Mouse (Mus musculus): ENCODE data around the gene Psmc3. TPM values are rescaled to one million over a fixed set of nuclear protein-coding genes. Genes with fewer than 3 reads are reported as not detected.
"Not testable (repeated sequence)": the region's sequence is repeated elsewhere in the genome, so short reads cannot be mapped to it uniquely, and the experiment has no call there.

The Psmc3 gene
- total RNA-seq, 4 experiments from 2014 or later = 172 to 187 (median 179) TPM

DNA sequence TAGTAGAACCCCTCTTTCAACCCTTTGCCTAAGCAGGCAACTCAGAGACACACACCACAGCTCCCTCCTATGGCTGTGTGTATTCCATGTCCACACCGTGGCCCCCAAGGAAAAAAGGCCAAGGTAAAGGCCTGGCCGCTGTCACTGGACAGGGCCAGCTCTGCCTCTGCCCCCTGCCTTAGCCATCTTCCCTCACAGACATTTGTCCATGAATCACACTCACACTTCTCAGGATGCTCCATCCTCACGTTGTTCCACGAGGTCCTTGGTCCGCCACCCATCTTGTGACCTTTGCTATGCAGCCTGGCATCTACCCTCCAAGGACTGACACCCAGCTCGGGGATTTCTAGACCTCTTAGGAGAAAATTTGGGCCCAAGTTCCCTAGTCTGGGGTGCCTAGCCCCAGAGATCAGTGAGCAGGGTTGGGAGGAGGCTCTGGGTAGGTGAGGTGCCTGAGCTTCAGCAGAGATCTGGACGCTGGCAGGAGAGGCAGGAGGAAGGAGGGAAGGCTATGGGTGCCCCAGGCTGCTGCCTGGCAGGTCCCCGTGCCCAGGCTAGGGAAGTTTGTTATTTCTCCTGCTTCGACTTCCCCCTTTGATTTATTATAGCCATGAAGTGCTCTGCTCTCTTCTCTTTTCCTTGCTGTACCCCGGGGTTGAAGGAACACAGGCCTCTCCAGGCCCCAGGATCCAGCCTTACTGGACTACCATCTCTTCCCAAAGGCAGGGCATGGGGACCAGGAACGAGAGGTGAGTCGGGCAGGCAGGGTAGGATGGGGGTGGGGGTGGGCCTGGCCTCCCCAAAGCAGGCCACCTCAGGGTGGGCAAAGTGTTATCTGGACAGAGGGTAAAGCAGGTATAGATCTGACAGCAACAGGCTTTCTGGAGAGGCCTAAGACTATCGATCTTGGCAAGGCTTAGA, 28.2 kb downstream of the Psmc3 start, which contains the start of gene Spi1:
Gene Spi1, plus strand, starts transcription at position 616 of the 921 bp plus-strand sequence.
- no peak for DNase-seq

- DNase-seq = peak; percentile 42
Observed at GRCm38 (mm10) chr2:91082844-91083243, 29.0 kb downstream of the Psmc3 start.

DNA sequence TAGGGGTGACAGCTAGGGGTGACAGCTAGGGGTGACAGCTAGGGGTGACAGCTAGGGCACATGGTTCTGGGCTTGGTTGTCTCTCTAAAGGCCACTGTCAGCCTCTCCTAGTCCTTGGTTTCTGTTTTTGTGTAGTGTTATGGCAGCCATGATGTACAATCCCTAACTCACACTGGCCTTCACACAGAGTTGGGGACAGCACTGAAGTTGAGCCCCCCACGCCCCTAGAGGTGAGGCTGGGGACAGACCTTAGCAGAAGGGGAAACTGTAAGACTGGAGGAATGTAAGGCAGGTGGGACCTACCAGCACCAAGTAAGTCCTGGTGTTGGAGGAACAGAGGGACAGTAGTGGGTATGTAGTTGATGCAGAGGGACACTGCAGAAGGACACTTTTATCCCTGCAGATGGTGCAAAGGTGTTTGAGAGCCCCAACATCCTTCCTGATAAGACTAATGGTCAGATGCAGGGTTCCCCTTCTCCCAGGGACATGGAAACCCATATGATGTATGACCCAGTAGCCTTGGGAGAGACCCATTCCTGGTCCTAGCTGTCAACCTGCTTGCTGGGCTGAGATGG, 29.6 kb downstream of the Psmc3 start:
- DNase-seq = no peak

- no peak for DNase-seq
Observed at GRCm38 (mm10) chr2:91084179-91084820, 30.5 kb downstream of the Psmc3 start.

DNA sequence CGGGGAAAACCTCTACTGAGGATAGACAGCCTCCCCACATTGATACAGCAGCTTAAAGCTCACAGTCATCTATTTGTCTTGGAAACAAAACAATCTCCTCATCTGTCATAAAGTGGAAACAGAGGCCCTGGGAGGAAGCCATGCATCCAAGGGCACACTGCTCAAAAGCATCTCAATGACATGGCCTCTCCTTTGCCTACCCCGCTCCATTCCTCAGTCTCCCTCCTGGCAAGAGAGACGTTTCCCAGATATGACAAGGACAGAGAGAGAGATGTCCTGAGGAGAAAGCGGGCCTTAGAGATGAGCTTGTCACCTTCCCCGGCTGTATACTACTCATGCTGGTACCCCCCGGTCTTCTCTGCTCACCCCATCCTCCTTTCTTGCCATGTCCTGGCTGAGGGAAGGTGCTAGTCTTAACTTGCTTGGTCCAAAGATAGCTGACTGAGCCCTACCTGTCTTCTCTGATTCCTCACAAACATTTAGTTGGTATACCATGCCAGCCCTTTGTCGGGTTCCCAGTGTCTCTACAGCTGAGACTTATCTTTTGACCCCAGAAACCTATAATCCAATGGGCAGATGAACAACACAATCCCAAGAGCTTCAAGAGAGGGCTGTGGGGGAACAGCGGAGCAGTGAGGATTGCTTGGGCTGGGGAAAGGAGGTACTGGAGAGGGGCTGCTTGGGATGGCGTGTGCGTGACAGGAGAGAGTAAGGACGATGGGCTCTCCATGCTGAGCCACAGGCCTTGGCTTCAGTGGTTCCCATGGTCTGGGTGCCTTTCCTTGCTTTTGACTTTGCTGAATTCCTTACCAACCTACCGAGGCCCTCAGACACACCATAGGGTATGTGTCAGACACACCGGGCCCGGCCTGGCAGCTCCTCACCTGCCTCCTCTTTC, 31.9 kb downstream of the Psmc3 start:
- DNase-seq = no peak

DNA sequence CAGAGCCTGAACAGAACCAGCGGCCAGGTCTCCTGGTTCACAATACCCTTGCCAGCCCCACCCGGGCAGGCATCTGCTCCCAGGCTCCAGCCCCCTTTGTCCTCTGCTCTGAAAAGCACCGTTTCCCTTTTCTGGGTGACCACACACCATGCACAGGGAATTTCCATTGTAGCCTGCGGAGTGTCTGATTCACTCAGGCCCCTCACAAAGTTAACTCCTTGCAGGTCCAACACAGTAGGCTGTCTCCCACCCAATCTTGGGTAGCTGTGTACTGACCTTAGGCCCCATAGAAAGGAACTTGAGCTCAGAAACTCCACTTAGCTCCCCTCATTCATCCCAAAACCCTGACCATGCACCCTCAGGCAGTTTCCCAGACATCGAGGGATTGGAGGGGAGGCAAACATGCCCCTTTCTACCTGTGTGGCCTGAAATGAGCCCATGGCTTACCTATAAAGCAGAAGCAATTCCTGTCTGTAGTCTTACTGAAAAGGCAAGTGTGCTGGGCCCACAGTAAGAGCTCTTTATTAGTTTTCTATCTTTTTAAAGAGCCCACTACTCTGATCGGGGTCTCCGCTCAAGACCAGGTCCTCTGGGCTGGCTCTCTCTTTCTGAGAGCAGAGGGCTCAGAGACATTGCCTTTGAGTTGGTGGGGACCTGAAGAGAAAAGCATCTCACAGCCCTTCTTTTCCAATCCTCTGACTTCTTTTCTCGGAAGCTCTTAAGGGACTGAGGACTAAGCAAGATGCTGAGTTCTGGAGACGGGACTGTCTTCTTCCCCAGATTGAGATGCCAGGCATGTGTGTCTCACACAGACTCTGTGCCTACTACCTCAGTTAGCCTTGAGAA, 32.8 kb downstream of the Psmc3 start:
- DNase-seq = no peak

DNA sequence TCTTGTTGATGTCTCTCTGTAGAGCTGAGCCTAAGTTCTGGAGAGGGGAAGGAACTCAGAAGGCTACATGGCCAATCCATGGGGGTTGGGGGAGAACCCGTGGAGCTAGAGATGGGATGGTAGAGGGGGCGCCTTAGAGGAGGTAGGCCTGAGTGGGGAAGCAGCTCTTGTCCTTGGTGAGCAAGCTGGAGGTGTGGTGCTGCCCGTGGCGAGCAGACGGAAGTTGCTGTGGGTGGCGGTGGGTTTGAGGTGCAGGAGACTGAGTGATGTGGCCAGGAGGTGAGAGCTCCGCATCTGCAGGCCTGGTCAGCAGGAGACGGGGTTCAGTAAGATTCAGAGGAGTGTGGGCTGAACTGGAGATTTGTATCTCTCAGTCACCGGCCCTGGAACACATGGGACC, 33.6 kb downstream of the Psmc3 start:
- DNase-seq = no peak

DNA sequence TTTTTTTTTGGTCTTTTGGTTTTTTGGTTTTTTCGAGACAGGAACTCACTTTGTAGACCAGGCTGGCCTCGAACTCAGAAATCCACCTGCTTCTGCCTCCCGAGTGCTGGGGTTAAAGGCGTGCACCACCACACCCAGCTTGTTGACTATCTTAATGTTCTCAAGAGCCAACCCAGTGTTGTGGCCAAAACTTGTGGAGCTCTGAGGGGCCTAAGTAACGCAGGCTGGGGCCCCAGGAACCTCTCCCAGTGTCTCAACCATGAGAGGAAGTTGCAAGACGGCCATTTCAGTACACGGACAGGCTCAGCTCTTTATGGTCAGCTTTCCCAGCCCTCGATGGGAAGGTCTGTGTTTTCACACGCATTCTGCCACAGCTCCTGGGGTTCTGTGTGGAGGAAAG, 35.2 kb downstream of the Psmc3 start:
- no peak for DNase-seq

DNA sequence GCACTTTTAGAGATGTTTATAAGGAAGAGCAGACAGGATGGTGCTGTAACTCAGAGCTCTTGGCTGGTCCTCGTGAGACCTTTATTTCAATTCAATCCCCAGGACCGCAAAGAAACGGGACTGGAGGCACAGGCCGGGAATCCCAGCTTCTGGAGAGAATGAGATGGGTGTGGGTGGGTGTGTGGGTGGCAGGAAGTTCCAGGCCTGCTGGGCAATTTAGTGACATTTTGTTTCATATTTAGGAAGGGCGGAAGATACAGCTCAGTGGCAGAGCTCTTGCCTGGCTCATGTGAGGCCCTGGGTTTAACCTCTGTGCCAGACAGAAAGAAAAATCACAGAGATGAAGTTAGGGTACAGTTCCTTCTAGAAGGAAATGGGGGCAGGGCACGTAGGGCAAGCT, 36.4 kb downstream of the Psmc3 start:
- DNase-seq = no peak

GRCm38 (mm10) chr2:91090827-91091226, 37.0 kb downstream of the Psmc3 start:
- DNase-seq = no peak

DNA sequence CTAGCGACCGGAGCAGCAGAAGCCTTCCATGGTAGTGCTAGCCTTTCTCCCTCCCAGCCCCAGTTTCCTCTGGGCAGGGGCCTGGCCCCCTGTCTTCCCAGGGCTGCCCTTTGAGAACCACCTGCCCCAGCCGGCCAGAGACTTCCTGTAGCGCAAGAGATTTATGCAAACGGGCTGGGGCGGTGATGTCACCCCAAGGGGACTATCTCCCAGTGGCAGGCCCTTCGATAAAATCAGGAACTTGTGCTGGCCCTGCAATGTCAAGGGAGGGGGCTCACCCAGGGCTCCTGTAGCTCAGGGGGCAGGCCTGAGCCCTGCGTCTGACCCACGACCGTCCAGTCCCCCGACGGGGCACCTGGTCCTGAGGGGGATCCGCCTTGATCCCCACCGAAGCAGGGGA, 42.7 kb downstream of the Psmc3 start:
- no peak for DNase-seq

DNA sequence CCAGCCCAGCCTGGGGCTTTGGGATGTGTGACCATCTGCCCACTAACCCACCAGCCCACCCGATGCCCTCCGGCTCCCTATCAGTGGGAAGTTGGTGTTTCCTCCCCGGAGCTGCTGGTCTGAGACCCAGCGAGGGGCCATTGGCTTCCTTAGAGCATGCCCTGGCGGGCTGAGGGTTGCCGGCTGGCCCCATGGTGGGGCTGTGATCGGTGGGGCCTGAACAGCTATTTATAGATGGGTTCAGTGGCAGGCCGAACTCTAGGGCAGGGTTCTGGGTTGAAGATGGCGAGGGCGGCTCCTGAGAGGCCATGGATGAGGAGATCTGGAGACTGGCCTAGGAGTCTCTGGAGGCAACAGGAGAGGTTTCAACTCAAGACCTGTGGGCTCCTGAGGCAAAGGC, 43.2 kb downstream of the Psmc3 start:
- no peak for DNase-seq

- no peak for DNase-seq
Observed at GRCm38 (mm10) chr2:91098156-91098555, 44.3 kb downstream of the Psmc3 start.

GRCm38 (mm10) chr2:91101124-91101740, 47.4 kb downstream of the Psmc3 start:
- DNase-seq = peak; percentile 71

- DNase-seq = no peak
Observed at GRCm38 (mm10) chr2:91108156-91108555, 54.3 kb downstream of the Psmc3 start.

- DNase-seq = no peak
Observed at GRCm38 (mm10) chr2:91109241-91109640, 55.4 kb downstream of the Psmc3 start.

GRCm38 (mm10) chr2:91109807-91110385, 56.1 kb downstream of the Psmc3 start:
- DNase-seq = no peak

DNA sequence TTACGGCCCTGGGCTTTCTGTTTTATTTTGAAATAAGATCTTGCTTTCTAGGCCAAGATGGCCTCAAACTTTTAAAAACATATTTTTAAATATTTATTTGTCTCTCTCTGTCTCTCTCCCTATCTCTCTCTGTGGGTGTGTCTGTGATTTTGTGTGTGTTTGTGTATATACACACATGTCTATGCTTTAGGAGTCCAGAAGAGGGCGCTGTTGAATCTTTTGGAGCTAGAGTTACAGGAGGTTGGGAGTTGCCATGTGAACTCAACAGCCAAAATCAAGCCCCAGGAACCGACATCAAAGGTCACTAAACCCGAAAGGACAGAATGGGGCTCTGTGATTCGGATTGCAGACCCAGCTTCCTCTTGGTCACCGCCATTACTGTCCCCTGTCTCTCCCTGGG, 56.6 kb downstream of the Psmc3 start:
- DNase-seq = no peak

DNA sequence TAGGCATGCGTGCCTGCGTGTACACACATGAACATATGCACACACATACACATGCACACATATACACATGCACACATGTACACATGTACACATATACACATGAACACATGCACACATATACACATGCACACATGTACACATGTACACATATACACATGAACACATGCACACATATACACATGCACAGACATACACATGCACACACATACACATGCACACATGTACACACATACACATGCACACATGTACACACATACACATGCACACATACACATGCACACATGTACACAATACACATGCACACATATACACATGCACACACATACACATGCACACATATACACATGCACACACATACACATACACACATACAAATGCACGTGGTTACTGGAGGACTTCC, 58.0 kb downstream of the Psmc3 start:
- DNase-seq = not testable (repeated sequence)

DNA sequence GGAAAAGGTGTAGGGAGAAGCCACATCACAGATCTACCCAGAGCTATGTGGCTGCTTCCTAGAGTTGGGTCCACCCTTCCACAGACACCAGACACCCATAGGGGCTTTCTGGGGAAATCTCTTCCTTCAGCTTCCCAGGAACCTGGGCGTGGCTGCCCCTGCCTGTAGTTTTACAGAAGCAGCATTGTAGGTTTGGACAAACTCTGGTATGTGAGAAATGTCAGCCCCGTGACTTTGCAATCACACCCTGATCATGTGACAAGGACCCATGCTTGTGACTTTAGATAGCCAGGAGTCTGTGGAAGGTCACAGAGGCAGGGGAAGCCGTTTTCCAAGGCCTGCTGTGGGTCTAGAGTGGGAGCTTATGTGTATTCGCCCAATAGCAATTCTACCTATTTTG, 58.7 kb downstream of the Psmc3 start:
- DNase-seq = no peak

GRCm38 (mm10) chr2:91113334-91113733, 59.5 kb downstream of the Psmc3 start:
- no peak for DNase-seq
